Mouse (Mus musculus) lung, postnatal 4 days (tissue): ENCODE data around the gene Nacc2.

Experiments
- DNase-seq, 2 experiments: peaks; one replicate each; pipeline ENCODE4 v3.0.0; 2021

Gene Nacc2

DNA sequence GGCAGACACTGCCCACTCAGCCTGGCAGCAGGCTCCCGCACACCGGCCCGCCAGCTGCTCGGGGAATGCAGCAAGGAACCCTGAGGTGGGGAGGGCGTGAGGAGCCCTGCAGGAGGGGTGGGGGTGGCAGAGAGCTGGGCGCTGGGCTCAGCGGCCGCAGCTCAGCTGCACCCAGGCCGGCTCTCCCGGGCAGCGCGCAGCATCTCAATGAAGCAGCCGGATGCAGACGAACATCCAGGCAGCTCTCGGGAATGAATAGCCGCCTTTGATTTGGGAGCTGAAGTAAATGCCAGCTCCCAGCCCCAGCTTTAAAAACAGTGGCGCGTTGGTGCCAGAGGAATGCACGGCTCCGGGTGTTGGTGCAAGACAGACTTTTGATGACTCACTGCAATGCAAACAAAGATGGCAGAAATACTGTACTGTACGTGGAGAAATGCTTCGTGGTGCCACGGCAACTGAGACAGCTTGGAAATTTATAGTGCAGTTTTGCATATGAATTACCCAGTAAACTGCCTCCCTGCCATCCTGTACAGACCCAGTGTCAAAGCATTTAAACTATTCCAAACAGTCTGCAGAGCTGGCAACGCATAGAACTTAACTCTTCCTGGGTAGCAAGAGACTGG lies 31.1 kb downstream of the Nacc2 start:
- peak; percentile 22 to 58 for DNase-seq

DNA sequence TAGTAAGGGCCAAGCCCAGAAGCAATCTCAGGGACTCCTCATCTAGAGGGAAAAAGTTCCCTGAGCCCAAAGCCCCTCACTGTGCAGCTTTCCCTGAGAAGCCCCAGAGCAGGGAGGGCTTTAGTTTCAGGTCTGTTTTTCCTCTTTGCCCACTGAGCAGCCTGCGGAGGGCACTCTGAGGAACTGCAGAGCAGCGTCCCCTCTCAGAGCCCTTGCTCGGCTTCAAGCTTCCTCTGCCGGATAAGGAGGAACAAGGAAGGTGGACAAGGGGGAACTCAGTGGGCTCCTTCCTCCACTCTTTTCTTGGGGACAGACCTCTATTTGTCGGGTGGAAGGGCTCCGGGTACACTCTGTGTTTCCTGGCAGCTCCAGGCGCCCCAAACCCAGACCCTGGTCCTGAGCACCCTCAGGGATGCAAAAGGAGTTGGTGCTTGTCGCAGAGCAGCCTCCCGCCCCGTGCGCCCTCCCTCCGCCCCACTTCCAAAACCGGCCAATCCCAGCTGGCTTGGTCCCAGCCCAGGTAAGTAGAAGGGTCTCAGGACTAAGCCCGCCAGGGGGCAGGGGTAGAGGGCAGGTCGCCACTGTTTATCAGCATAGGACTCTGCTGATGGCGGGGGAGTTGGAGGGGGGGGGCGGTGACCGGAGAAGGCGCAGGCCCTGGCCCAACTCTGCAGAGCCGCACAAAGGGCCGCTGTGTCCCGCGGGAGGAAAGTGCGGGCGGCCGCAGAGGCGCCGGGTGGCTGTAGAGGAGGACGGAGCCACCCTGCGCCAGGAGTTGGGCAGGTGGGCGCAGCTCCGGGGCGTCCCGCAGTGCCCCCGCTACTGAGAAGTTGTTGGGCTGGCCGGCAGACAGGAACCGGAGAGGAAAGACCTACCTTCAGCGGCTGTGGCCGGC lies 31.9 kb downstream of the Nacc2 start:
- peak; percentile 28 to 40 for DNase-seq

DNA sequence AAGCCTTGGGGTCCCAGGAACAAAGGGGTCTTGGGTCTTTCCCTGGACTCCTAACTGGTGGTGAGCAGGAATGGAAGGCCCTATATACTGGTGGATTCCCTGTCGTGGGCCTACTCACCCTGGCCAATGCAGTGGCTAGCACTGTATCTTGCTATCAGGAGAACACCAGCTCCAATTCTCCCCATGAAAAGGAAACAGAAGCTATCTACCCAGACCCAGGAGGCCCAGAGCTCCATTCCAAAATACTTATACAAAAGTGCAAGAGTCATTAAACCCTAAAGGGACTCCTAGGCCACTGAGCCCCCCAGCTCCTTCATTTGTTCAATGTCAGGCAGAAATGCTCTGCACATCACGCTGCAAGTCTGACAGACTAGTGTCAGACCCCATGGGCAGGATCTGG lies 34.0 kb downstream of the Nacc2 start:
- no peak for DNase-seq

DNA sequence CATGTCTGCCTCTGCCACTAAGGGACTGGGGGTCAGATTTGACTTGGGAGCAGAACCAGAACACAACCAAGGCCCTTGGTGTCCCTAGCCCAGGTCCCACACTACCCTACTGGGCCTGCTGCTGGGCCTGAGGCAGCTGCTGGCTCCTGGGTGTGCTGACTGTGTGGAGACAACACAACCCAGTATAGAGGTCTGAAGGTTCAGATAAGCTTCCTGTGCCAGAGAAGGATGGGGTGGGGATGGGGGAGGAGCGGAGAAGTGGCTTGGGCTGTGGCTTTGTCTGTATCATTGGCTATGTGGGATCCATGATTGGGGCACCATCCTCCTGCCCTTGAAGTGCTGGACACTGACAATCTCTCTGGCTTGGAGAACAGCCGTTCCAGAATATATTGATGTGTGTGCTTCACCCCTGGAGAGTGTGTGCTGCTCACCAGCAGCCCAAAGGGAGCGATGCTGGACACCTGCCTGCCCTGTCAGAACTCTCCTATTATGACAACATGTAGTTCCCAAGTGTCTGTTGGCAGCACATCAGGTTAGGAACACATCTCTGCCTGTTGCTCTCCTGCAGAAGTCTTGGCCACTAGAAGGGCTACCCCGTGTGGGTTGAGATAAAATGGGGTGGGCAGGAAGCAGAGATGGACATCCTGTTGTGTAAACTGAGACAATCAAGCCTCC lies 36.0 kb downstream of the Nacc2 start:
- no peak for DNase-seq

DNA sequence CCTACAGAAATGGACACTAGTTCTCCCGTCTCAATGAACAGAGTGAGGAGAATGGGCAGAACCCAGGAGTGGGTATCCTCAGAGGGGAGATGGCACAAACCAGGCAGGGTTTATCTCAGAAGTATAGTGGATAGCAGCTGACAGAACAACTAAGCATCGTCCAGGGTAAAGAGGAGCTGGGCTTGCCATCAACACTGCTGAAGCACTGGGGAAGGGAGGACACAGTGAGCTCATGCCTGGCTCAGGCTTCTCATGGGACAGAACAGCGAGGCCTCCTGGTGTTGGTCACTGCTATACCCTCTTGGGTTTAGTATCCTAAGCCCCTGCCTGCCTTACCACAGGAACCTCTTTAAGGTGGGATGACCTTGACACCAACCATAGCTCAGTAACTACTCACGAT lies 36.5 kb downstream of the Nacc2 start:
- DNase-seq, result no peak

DNA sequence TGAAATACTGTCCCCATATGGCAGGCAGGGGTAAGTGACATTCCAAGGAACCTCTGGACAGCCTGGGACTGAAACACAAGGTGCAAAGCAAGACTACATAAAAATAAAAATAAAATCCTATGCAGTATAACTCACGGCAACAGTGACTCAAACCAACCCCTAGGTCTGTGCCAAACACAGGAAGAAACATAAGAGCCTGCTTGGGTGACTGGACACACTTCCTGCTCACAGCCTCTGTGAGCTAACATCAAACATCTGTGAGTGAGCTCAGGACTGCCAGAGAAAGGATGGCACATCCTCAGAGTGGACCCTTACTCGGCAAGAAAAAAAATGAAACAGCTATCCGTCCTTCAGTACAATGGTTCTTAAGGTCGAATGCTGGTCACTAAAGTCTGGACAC lies 40.1 kb downstream of the Nacc2 start:
- DNase-seq, result no peak

DNA sequence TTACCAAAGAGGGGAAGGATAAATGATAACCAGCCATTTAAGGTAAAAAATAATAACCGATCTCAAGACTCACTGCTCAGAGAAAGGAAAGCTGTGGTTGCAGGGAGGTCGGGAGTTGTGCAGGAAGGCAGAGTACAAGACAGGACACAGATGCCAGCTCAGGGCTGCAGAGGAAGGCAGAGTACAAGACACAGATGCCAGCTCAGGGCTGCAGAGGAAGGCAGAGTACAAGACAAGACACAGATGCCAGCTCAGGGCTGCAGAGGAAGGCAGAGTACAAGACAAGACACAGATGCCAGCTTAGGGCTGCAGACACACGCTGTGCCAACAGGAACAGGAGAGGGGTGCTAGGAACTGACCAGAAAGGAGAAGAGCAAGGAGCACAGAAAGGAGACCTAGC lies 42.2 kb downstream of the Nacc2 start:
- no peak for DNase-seq

DNA sequence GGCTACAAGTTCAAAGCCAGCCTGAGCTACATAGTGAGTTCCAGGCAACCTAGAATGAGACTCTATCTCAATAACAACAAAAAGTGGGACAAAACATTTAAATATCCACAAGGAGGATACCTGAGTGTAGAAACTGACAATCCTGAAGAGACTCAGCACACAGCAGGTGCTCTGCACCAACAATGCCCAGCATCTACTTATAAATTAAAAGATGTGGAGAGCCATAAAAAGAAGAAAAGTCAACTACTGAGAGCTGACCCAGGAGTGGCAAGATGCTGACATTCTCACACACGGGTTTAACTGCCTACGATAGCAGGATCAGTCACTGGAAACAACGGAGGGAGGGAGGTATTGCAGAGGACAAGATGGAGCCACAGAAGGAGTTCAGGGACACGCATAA lies 43.6 kb downstream of the Nacc2 start:
- no peak for DNase-seq

DNA sequence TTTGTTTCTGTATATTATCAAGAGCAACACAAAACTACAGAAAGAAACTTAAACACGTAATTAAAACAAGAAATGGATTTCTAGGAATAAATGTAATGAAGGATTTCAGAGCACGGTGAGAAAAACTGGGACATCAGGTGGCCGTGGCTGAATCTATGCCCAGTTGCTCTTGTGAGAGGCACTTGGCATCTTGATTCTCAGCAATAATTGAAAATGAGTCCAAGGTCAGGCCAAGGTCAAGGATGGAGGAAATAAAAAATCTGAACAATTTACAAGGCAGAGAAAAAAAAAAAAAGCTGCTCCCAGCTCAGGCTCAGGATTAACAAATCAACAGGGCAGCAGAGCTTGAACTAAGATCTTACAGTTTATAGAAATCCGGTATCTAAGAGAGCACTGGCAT lies 46.0 kb downstream of the Nacc2 start:
- no peak for DNase-seq

DNA sequence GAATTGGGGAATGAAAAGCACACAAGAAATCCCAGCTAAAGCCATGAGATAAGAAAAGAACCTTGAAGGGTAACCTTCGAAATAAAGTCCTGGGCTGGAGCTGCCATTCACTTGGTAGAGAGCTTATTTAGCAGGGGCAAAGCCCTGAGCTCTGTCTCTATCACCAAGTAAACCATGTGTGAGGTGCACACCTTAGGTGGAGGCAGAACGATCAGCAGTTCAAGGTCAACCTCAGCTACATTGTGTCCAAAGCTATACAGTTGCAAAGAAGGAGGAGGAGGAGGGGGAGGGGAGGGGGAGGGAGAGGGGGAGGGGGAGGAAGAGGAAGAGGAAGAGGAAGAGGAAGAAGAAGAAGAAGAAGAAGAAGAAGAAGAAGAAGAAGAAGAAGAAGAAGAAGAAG lies 46.9 kb downstream of the Nacc2 start:
- DNase-seq, result no peak

DNA sequence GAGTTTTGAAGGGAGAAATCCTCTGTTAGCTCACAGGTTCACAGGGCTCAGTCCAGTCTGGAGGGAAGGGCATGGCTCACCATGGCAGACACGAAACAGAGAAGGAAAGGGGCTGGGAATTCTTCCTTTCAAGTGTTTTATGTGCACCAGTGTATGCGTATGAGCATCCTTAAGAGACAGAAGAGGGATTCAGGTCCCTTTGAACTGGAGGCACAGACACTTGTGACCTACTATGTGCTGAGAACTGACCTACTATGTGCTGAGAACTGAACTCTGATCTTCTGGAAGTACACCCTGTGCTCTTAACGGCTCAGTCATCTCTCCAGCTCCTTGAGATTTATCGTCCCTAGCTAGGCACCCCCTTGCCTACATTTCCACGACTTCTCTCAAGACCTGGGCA lies 48.5 kb downstream of the Nacc2 start:
- DNase-seq, result no peak

DNA sequence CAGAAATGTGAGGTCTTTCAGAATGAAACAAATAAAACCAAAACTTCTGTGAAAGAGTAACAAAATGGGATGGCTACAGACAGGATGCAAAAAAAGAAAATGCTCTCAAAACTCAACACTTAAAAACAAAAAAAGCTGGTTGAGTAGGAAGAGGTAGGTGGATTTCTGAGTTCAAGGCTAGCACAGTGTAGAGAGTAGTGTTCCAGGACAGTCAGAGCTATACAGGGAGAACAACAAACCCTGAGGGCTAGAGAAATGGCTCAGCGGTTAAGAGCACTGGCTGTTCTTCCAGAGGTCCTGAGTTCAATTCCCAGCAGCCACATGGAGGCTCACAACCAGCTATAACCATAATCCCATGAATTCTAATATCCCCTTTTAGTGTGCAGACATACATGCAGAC lies 54.4 kb downstream of the Nacc2 start:
- no peak for DNase-seq

DNA sequence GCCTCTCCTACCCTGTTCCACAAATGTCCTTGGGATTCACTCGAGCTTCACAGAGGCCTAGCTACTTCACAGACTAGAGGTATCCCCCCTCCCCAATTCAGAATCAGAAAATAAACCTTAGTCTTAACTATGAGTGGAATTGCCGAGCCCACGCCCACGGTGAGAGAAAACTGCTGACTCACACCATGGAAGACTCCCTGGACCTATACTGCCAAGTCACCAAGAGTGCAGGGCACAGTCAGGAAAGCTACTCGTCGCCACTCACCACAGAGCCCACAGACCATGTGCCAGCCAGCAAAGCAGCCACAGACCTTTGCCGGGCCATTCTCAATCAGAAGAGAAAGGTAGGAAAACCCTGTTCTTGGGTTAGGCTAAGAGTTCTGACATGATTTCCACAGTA lies 54.8 kb downstream of the Nacc2 start:
- DNase-seq, result no peak

DNA sequence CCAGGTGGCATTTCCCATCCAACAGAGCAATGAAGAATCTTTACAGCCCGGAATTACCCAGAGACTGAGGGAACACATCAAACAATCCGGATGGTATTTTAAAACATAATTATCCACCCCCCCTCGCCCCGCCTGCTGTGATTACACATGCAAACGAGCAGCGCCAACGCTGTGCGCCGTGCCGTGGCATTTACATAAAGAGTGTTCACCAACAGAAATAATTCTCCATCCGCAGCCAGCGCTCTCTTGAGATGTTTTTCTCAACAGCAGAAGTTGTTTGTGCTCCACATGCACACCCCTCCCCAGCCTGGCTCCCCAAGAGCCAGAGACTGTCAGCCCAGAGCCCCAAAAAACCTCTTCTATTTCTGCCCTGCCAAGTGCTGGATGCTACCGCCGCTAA lies 56.5 kb downstream of the Nacc2 start:
- DNase-seq, result no peak

DNA sequence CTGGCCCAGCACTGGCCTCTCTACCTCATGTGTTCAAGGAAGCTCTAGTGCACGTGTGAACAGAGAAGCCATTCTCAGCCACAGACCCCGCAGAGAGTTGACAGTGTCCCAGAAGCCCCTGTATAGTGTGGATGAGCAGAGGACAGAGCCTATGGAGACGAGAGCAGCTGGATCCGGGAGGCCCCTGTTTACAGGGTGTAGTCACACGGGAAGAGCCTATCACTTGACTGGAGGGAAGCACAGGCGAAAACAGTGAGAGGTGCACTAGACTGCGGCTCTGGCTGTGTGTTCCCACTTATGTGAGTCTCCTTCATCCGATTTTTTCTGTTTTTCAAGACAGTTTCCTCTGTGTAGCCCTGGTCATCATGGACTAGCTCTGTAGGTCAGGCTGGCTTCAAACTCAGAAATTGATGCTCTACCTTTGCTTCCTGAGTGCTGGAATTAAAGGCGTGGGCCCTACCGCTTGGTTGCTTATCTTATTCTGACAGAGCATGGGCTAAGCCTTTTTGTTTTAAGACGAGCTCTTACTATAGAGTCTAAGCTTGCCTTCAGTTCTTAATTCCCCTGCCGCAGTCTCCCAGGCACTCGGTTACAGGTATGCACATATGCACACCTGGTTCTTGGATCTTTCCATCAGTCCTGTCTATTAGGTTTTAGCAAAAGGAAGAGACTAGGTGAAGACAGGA lies 60.1 kb downstream of the Nacc2 start:
- no peak for DNase-seq

DNA sequence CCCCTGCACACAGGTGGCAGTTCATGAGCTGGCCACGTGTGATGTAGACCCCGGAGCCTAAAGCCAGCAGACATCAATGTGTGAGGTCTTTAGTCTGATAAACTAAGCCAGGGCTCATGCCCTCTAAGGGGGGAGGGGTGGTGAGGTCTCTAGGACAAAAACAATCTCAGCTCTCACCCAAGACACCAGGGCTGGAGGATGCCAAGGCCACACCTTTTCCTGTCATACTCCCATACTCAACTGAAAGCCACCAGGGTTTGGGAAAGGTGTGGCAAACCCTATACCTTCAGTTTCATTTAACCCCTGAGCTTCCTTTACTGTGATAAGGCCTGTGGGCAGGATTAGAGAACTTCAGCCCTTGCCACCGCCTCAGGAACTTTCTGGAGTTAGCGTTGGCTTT lies 60.8 kb downstream of the Nacc2 start:
- no peak for DNase-seq

DNA sequence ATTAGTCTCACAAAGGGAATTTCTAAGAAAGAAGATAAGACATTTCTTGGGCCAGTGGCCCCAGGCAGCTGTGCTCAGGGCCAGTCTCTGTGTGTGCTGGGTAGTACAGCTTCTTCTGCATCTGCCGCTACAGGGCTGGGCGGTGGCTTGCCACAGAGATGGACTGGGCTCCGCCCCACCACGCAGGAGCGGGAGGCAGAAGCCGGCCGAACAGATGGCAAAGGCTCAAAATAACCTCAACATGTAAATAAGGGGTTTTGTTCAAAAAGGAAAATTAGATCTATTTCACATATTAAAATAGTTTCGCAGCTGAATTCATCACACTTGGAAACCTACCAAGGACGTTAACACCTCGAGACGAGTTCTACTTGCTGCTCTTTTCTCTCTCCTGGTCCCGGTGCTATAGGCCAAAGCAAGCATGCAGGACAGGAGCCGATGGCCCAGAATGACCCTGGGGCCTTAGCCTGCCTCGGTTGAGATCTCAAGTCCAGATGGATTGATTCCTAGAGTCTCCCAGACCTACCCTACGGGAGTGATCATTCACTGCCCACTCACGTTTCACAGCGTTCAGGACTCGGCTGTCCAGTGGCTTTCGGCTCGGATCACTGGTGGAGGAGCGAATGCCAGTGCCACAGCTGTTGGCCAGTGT lies 61.9 kb downstream of the Nacc2 start:
- no peak for DNase-seq

DNA sequence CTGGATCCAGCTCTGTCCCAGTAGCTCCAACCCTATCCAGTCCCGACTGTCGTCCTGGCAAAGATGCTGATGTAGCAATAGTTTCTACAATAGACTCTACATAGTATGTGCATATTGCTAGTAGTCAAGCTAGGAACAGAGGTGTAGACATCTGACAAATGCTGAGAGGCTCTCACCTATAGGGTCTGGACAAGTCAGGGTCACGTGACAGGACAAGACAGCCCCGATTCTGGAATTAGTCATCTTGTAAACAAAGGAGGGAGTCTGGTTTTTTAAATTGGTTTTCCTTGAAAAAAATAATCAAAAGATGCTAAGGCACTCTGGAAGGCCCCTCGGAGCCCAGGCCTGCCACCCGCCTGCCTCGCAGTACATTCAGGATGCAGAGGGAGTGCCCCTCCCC lies 66.0 kb downstream of the Nacc2 start:
- DNase-seq, result no peak

DNA sequence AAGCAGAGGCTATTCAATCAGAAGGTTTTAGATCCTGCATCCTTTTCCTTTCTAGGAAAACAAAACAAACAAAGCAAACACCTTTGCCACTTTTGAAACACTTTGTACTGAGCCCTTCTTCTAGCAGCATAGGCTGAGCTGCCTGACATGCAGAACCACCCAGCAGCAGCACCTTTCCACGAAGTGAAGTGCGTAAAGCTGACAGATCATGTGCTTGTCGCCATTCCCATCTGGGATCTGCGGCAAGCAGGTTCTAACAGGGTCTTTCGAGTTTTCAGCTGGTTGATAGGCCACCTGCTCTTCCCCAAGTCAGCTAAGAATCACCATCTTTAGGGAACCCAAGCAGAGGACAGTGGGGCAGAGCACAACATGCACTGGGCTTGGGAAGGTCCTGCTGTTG lies 66.8 kb downstream of the Nacc2 start:
- DNase-seq, result no peak

DNA sequence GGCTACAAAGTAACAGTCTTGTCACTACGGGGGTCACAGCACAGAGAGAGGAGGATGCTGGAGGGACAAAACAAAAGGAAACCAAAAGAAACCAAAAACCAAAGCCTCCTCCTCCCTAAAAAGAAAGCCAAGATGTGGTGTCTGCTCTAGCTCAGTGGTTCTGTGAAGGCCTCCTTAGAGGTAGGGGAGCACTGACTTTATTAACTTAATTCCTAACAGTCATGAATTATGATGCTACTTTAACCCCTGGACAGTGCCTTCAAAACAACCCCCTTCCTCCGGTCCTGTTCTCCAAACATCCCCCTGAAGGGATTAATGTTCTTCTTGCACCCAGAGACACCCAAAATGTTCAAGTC lies 67.3 kb downstream of the Nacc2 start:
- DNase-seq, result no peak

DNA sequence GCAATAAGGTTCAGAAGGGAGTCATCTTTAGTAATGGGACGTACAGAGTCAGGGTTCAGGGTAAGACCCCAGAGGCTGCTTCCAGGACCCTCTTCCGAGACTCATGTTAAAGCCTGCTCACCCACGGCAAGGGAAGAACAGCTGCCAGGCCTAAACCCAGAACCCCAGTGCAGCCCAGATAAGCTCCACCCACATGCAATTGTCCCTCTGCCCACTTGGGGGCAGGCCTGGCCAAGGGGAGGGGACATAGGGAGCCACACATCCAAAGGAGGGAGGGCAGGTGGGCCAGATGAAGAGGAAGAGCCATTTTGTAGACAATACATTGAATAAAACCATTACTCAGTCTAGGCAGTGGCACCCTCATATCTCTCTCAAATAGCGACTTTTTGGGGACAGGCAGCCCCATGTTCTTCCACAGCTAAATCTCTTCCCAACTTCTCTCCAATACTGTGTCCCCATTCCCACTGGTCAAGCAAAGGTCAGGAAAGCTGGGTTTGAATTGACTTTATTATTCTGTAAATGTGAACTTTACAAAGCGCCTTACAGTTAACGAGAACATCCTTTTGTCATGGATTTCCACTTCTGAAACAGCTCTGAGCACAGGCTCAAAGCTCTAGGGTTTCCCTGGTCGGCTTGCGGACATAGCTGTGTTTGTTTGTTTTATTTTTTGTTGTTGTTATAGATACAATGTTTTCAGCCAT lies 67.8 kb downstream of the Nacc2 start:
- DNase-seq, result peak; percentile 75 to 81

DNA sequence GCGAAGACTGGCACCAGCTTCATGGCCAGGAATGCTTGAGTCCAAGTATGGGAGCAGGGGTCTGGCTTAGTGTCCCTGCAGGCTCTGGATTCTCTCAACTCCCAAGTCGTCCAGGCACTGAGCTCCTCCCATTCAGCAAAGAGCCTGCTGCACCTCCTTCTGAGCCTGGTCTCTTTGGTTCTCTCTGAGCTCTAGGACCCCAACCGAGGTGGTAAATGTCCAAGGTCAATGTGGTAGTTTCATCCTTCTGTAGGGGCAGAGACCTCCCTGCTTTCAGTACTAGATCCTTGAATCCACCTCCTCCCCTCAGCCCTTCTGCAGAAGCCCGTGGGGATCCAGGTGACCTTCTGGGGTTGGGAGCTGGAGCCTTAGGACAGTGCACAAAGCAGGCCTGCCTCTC lies 70.2 kb downstream of the Nacc2 start:
- no peak for DNase-seq
